Mouse (Mus musculus) liver, embryonic 16.5 days (tissue): ENCODE data around the gene Scn3a. TPM values are rescaled to one million over a fixed set of nuclear protein-coding genes. Genes with fewer than 3 reads are reported as not detected.

Experiments used
- ATAC-seq: fragments of 200-750 bp; cut with Nextera tagmentation; 2 replicates; pipeline ENCODE4 v1.8.0; 2017; ENCODE audit warnings: low read depth, mild to moderate bottlenecking, moderate number of reproducible peaks, moderate library complexity
- H3K27ac ChIP-seq: fragments of 300-500 bp; sonication (generic); 2 replicates; pipeline ENCODE4 v1.5.1; 2014; ENCODE audit warnings: mild to moderate bottlenecking, low read length
- H3K27me3 ChIP-seq: fragments of 300-500 bp; sonication (generic); 2 replicates; pipeline ENCODE4 v1.6.1; 2014; ENCODE audit warnings: low read depth, low read length, mixed read lengths; ENCODE audit not compliant: control insufficient read depth, insufficient read depth
- H3K36me3 ChIP-seq: fragments of 300-500 bp; sonication (generic); 2 replicates; pipeline ENCODE4 v1.6.1; 2014; ENCODE audit warnings: mild to moderate bottlenecking; ENCODE audit not compliant: control insufficient read depth, insufficient read depth
- H3K4me1 ChIP-seq: fragments of 300-500 bp; sonication (generic); 2 replicates; pipeline ENCODE4 v1.6.1; 2014; ENCODE audit warnings: low read depth, low read length, mixed read lengths; ENCODE audit not compliant: control insufficient read depth
- H3K4me2 ChIP-seq: fragments of 300-500 bp; sonication (generic); 2 replicates; pipeline ENCODE4 v1.6.1; 2014; ENCODE audit warnings: low read depth, low read length, mixed read lengths
- H3K4me3 ChIP-seq: fragments of 300-500 bp; sonication (generic); 2 replicates; pipeline ENCODE4 v1.5.1; 2014; ENCODE audit warnings: low read depth, mild to moderate bottlenecking, low read length
- H3K9ac ChIP-seq: fragments of 300-500 bp; sonication (generic); 2 replicates; pipeline ENCODE4 v1.6.1; 2014; ENCODE audit warnings: low read depth, low read length
- H3K9me3 ChIP-seq: fragments of 300-500 bp; sonication (generic); replicated peaks from 2 replicates; pipeline ENCODE4 v1.6.1; 2016; ENCODE audit warnings: low read length; ENCODE audit not compliant: control insufficient read depth
- WGBS: fragments of 180-500 bp; shearing (Covaris S2); extraction: QIAGEN DNeasy Blood & Tissue Kit; methylation state at CpG from one replicate; pipeline ENCODE4 v1.1.7; 2014; ENCODE audit not compliant: insufficient replicate concordance; 5-methylcytosine and 5-hydroxymethylcytosine counted together
- polyA plus RNA-seq: library from polyadenylated mRNA; unstranded; fragments of >200 nt; fragmentation: Nextera tagmentation; extraction: Ambion mirVana; gene quantifications from 2 replicates; pipeline ENCODE4 v1.2.1, GENCODE M21; 2015

Scn3a gene
- polyA plus RNA-seq = 0.14 and 0.24 TPM in 2 replicates

- no peak within 1 kb of the TSS for H3K4me3 ChIP-seq
- no peak within 1 kb of the TSS for H3K27ac ChIP-seq
- no peaks in the 10 kb centered on the region for H3K4me1 ChIP-seq
- 25% methylated on average over 16 of the region's 16 CpGs for WGBS
- no peaks in the 10 kb centered on the region for H3K27me3 ChIP-seq
- no peaks in the 10 kb centered on the region for H3K9me3 ChIP-seq
- no peak within 1 kb of the TSS for H3K4me2 ChIP-seq
- no peaks in the 10 kb centered on the region for H3K36me3 ChIP-seq
- ATAC-seq = no peak
- no peak within 1 kb of the TSS for H3K9ac ChIP-seq
Observed at GRCm38 (mm10) chr2:65566793-65567787, at the start of gene Scn3a. Scn3a (minus strand) TSS chr2:65567627.

GRCm38 (mm10) chr2:65611887-65612286 is 44.5 kb upstream of the Scn3a start:
- ATAC-seq = no peak
- no peak overlapping the region for H3K27ac ChIP-seq
- no peaks in the 10 kb centered on the region for H3K27me3 ChIP-seq
- H3K4me1 ChIP-seq = no peaks in the 10 kb centered on the region
- H3K4me3 ChIP-seq = no peak overlapping the region
- H3K9ac ChIP-seq = no peak overlapping the region
- H3K36me3 ChIP-seq = no peaks in the 10 kb centered on the region
- no peak overlapping the region for H3K4me2 ChIP-seq
- H3K9me3 ChIP-seq = no peaks in the 10 kb centered on the region
- 73% methylated on average over 4 of the region's 4 CpGs for WGBS

DNA sequence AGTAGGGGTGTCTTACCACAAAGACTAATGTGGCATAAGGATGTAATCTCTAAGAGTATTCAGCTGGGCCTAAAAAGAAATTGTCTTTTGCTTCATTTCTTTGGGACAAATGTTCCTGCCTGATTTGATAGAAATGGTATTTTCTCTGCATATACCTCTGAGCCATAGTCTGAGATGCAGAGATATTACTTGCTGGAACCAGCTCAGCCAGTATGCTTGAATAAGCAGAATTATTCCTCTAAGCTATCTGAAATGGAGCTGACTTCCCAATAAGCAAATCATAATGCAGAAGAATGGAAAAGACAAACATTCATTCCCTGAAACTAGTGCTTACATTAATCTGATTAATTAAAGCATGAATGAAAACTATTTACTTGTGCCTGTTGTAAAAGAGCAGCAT is 40.4 kb upstream of the Scn3a start:
- no peak overlapping the region for H3K4me3 ChIP-seq
- no peaks in the 10 kb centered on the region for H3K27me3 ChIP-seq
- no peak overlapping the region for H3K4me2 ChIP-seq
- no peak overlapping the region for H3K27ac ChIP-seq
- H3K4me1 ChIP-seq = no peaks in the 10 kb centered on the region
- H3K36me3 ChIP-seq = no peaks in the 10 kb centered on the region
- H3K9me3 ChIP-seq = no peaks in the 10 kb centered on the region
- ATAC-seq = no peak
- no peak overlapping the region for H3K9ac ChIP-seq

GRCm38 (mm10) chr2:65587679-65588078 is 20.3 kb upstream of the Scn3a start:
- Histone ChIP-seq H3K9ac (no peak overlapping the region), H3K4me1 (no peaks in the 10 kb centered on the region)
- 54% methylated on average over 5 of the region's 5 CpGs for WGBS

GRCm38 (mm10) chr2:65567925-65568324 is 498 bp upstream of the Scn3a start:
- no peaks in the 10 kb centered on the region for H3K9me3 ChIP-seq
- H3K4me1 ChIP-seq = no peaks in the 10 kb centered on the region
- no peak overlapping the region for H3K9ac ChIP-seq
- no peaks in the 10 kb centered on the region for H3K36me3 ChIP-seq
- H3K4me2 ChIP-seq = no peak overlapping the region
- H3K4me3 ChIP-seq = no peak overlapping the region
- no peak overlapping the region for H3K27ac ChIP-seq
- ATAC-seq = no peak
- 80% methylated on average over 4 of the region's 4 CpGs for WGBS
- no peaks in the 10 kb centered on the region for H3K27me3 ChIP-seq

More at GRCm38 (mm10) chr2:65587679-65588078, 20.3 kb upstream of the Scn3a start:
- ATAC-seq = no peak
- no peaks in the 10 kb centered on the region for H3K27me3 ChIP-seq
- H3K9me3 ChIP-seq = no peaks in the 10 kb centered on the region
- H3K4me3 ChIP-seq = no peak overlapping the region
- no peaks in the 10 kb centered on the region for H3K36me3 ChIP-seq
- no peak overlapping the region for H3K4me2 ChIP-seq
- no peak overlapping the region for H3K27ac ChIP-seq

- Histone ChIP-seq H3K9me3 (no peaks in the 10 kb centered on the region), H3K4me2 (no peak overlapping the region), H3K27me3 (no peaks in the 10 kb centered on the region), H3K9ac (no peak overlapping the region), H3K4me1 (no peaks in the 10 kb centered on the region), H3K4me3 (no peak overlapping the region), H3K27ac (no peak overlapping the region), H3K36me3 (no peaks in the 10 kb centered on the region)
- ATAC-seq = no peak
- WGBS = 39% methylated on average over 4 of the region's 4 CpGs
Observed at GRCm38 (mm10) chr2:65563898-65564297, 3.5 kb downstream of the Scn3a start.

GRCm38 (mm10) chr2:65557719-65558118 is 9.7 kb downstream of the Scn3a start:
- no peak overlapping the region for H3K4me2 ChIP-seq
- no peaks in the 10 kb centered on the region for H3K9me3 ChIP-seq
- H3K9ac ChIP-seq = no peak overlapping the region
- H3K27ac ChIP-seq = no peak overlapping the region
- no peak overlapping the region for H3K4me3 ChIP-seq
- no peaks in the 10 kb centered on the region for H3K36me3 ChIP-seq
- 48% methylated on average over 3 of the region's 3 CpGs for WGBS
- no peak for ATAC-seq
- no peaks in the 10 kb centered on the region for H3K4me1 ChIP-seq
- H3K27me3 ChIP-seq = no peaks in the 10 kb centered on the region

DNA sequence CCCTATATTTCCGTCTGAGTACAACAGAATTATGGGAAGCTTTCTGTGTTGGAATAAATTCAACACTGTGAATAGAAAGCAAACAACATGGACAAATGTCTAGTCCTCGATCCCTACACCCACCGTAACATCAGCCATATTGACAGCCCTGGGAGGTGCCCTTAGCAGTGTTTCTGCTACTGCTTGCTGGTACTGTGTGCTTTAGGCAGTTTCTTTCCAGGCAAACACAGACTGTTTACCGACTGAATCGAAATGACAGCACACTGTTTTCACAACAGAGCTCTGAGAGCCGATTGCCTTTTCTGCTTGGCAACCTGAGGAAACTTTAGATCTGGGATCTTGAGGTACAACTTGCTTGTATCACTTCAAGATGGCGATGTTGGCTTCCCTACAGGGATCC is 12.8 kb downstream of the Scn3a start:
- no peaks in the 10 kb centered on the region for H3K27me3 ChIP-seq
- H3K36me3 ChIP-seq = no peaks in the 10 kb centered on the region
- 51% methylated on average over 7 of the region's 7 CpGs for WGBS
- H3K9me3 ChIP-seq = no peaks in the 10 kb centered on the region
- ATAC-seq = peak; percentile 70
- no peak overlapping the region for H3K4me3 ChIP-seq
- H3K27ac ChIP-seq = no peak overlapping the region
- H3K4me1 ChIP-seq = no peaks in the 10 kb centered on the region
- H3K4me2 ChIP-seq = no peak overlapping the region
- no peak overlapping the region for H3K9ac ChIP-seq

GRCm38 (mm10) chr2:65553473-65553872 is 14.0 kb downstream of the Scn3a start:
- ATAC-seq = no peak
- no peak overlapping the region for H3K9ac ChIP-seq
- 52% methylated on average over 3 of the region's 3 CpGs for WGBS
- H3K4me2 ChIP-seq = no peak overlapping the region
- H3K4me3 ChIP-seq = no peak overlapping the region
- H3K27me3 ChIP-seq = no peaks in the 10 kb centered on the region
- H3K4me1 ChIP-seq = no peaks in the 10 kb centered on the region
- no peak overlapping the region for H3K27ac ChIP-seq
- no peaks in the 10 kb centered on the region for H3K9me3 ChIP-seq
- H3K36me3 ChIP-seq = no peaks in the 10 kb centered on the region
